ENCODE assay signal across 13 mouse cellular contexts in the genomic region with DNA sequence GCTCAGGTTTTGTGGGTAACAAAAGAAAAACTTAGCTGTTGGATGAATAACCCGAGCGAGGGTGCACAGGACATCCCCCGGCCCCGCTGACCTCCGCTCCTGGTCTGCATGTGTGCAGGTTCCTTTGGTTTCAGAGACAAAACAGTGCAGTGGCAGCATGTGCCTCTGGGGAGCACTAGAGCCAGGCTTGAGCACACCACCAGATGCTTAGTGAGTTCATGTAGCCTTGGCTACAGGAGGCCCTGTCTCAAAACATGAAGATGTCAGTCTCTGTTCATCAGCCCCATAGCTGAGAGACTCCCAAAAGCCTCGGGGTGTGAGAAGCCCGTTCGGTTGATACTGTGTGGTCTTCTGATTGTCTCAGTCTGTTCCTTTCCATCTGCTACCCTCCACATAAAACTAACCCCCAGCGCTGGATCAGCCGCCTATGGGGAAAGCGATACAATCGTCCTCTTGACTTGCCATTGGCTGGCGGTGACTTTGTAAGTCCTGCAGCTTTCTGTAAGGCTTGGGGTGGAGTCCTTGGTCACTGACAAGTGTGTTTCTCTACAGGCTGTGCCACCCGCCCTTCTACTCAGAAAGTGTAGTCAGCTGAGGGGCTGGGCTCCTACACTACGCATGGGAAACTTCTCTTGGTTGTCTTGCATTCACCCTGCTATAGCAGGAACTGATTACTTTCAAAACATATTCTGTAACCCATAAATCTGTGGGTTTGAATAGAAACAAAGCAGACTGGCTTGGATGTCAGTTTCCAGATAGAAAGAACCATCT. TPM values are rescaled to one million over a fixed set of nuclear protein-coding genes. Genes with fewer than 3 reads are reported as not detected.
DNase-seq lines count a peak whose midpoint lies in the region; ATAC-seq and TF ChIP-seq lines count a peak whose summit lies in the region.
"Had no signal": no experiment of that assay in that cellular context is flagged by ENCODE, and none has a peak within 500 bp of the region (broad histone marks: within the 10 kb centered on the region; RNA-seq: fewer than 3 reads in every experiment).

No protein-coding gene starts in this region.

- no peak for ATAC-seq in lung, postnatal 0 days
- peak; percentile 38; the same call in 1 of the 2 replicates for ATAC-seq in hindbrain, embryonic 15.5 days (ENCODE audit: low FRiP score, low read depth)
- ATAC-seq: forebrain, embryonic 16.5 days had no signal

- H3K4me3 ChIP-seq in lung, postnatal 0 days (ENCODE audit: low read depth, low read length) = no peak overlapping the region
- H3K4me3 ChIP-seq in hindbrain, embryonic 15.5 days = no peak overlapping the region
- H3K4me3 ChIP-seq in heart, adult 2 months = no peak overlapping the region
- H3K4me3 ChIP-seq: heart, embryonic 12.5 days; liver, embryonic 13.5 days had no signal

- H3K9me3 ChIP-seq in lung, postnatal 0 days (ENCODE audit: low read length) = no peaks in the 10 kb centered on the region
- H3K9me3 ChIP-seq in hindbrain, embryonic 15.5 days = no peaks in the 10 kb centered on the region
- H3K9me3 ChIP-seq: heart, embryonic 12.5 days; liver, embryonic 13.5 days had no signal

- TF ChIP-seq POLR2A in heart, adult 2 months (IDR thresholded peaks at IDR 0.05; ENCODE audit: insufficient read depth, low read depth, low read length) = no peak

- no peak overlapping the region for H3K27ac ChIP-seq in lung, postnatal 0 days (ENCODE audit: low read length)
- H3K27ac ChIP-seq in hindbrain, embryonic 15.5 days (replicated peaks) = 0 out of 2 replicates have a peak overlapping the region, but pooled peaks have one; percentile 3
- no peak overlapping the region for H3K27ac ChIP-seq in heart, adult 2 months
- H3K27ac ChIP-seq: kidney, postnatal 0 days; liver, embryonic 13.5 days had no signal

- WGBS in lung, postnatal 0 days = 86% methylated on average over 15 of the region's 15 CpGs
- WGBS in hindbrain, embryonic 15.5 days = 81% methylated on average over 15 of the region's 15 CpGs
- WGBS in heart, adult 2 months = 89% methylated on average over 15 of the region's 15 CpGs

- no peak overlapping the region for H3K4me2 ChIP-seq in lung, postnatal 0 days (replicated peaks; ENCODE audit: low read depth, low read length)
- no peak overlapping the region for H3K4me2 ChIP-seq in hindbrain, embryonic 15.5 days
- H3K4me2 ChIP-seq: heart, embryonic 12.5 days; liver, embryonic 13.5 days had no signal

- no peaks in the 10 kb centered on the region for H3K27me3 ChIP-seq in lung, postnatal 0 days (replicated peaks; ENCODE audit: insufficient read depth, low read length)
- no peaks in the 10 kb centered on the region for H3K27me3 ChIP-seq in hindbrain, embryonic 15.5 days
- no peaks in the 10 kb centered on the region for H3K27me3 ChIP-seq in heart, adult 2 months (ENCODE audit: control insufficient read depth, insufficient read depth, low read length)
- H3K27me3 ChIP-seq: heart, embryonic 12.5 days; liver, embryonic 13.5 days had no signal

- peak; percentile 38 to 40 for DNase-seq in cerebellum, postnatal 10 days
- no peak for DNase-seq in cerebellum, adult 11 months
- DNase-seq in lung, postnatal 0 days (ENCODE audit: low spot score) = no peak
- no peak for DNase-seq in lung, postnatal 4 days
- peak; percentile 55 for DNase-seq in retina, postnatal 1 day
- no peak for DNase-seq in heart, adult 2 months
- DNase-seq in right cerebral cortex, postnatal 36 days (ENCODE audit: low spot score in 2 of 2) = no peak
- DNase-seq: layer of hippocampus, adult 9-11 months; liver, embryonic 13.5 days had no signal

- intact Hi-C loops in heart, adult 2 months (cut with DNase I) = no loop called here

- TF ChIP-seq CTCF in lung, postnatal 0 days (IDR thresholded peaks at IDR 0.05) = peak; percentile 22
- TF ChIP-seq CTCF in heart, adult 2 months (IDR thresholded peaks at IDR 0.05) = no peak

- no peak overlapping the region for H3K9ac ChIP-seq in lung, postnatal 0 days (replicated peaks; ENCODE audit: low read depth)
- H3K9ac ChIP-seq in hindbrain, embryonic 15.5 days = no peak overlapping the region
- no peak overlapping the region for H3K9ac ChIP-seq in heart, adult 2 months (ENCODE audit: low read depth, low read length)
- H3K9ac ChIP-seq: heart, embryonic 12.5 days; liver, embryonic 13.5 days had no signal

- H3K79me2 ChIP-seq in heart, adult 2 months (replicated peaks; ENCODE audit: control insufficient read depth, insufficient read depth, low read length) = no peaks in the 10 kb centered on the region; the same call in 1 of the 2 replicates

- H3K4me1 ChIP-seq in lung, postnatal 0 days (ENCODE audit: insufficient read depth, low read depth, low read length) = 0 out of 2 replicates have a peak, but pooled peaks cover 4% of the 10 kb centered on the region
- H3K4me1 ChIP-seq in hindbrain, embryonic 15.5 days (replicated peaks) = peaks cover 9% of the 10 kb centered on the region
- peaks cover 1% of the 10 kb centered on the region; the same call in 1 of the 2 replicates for H3K4me1 ChIP-seq in heart, adult 2 months (ENCODE audit: control insufficient read depth, insufficient read depth, low read length)
- H3K4me1 ChIP-seq: liver, embryonic 13.5 days had no signal

- no peaks in the 10 kb centered on the region for H3K36me3 ChIP-seq in lung, postnatal 0 days (ENCODE audit: insufficient read depth, low read length)
- 0 out of 2 replicates have a peak, but pooled peaks cover 4% of the 10 kb centered on the region for H3K36me3 ChIP-seq in hindbrain, embryonic 15.5 days
- no peaks in the 10 kb centered on the region; the same call in 1 of the 2 replicates for H3K36me3 ChIP-seq in heart, adult 2 months (ENCODE audit: control insufficient read depth, insufficient read depth, low read length)
- H3K36me3 ChIP-seq: liver, embryonic 13.5 days had no signal

- TF ChIP-seq EP300 in lung, postnatal 0 days (IDR thresholded peaks at IDR 0.05) = no peak
- TF ChIP-seq EP300 in heart, adult 2 months (IDR thresholded peaks at IDR 0.05; ENCODE audit: insufficient read depth, low read depth, low read length) = no peak

RNA-seq across cellular contexts. Expression of a gene that starts 32.7 kb away (rescaled TPM):
- 22.1 and 24.1 TPM in 2 replicates for polyA plus RNA-seq in lung, postnatal 0 days (2015; fragmentation: Nextera tagmentation; extraction: Ambion mirVana)
- 38.1 and 40.3 TPM in 2 replicates for polyA plus RNA-seq in hindbrain, embryonic 15.5 days (2015; fragmentation: Nextera tagmentation; extraction: Ambion mirVana)
- total RNA-seq in heart, adult 2 months (2021) = 10 to 100 TPM; 24.9 to 26.0 TPM
- polyA plus RNA-seq in heart, adult 2 months (2012; rRNA removed) = 19.6 and 36.5 TPM in 2 replicates

Comparison
In these comparisons a context has a peak if more than half of its experiments do, and no peak if none do; other contexts are left out.
1. DNase-seq: peak in cerebellum, postnatal 10 days (2 of 2) and retina, postnatal 1 day (single experiment); none in cerebellum, adult 11 months (single experiment), lung, postnatal 0 days (single experiment), lung, postnatal 4 days (0 of 2), heart, adult 2 months (0 of 2) and right cerebral cortex, postnatal 36 days (0 of 2).